Mouse (Mus musculus) neural tube, embryonic 12.5 days (tissue): ENCODE measurements around the gene Pdx1. TPM values are rescaled to one million over a fixed set of nuclear protein-coding genes. Genes with fewer than 3 reads are reported as not detected.

ENCODE experiments used
- ATAC-seq: fragments of 200-750 bp; cut with Nextera tagmentation; 2 replicates; pipeline ENCODE4 v1.8.0; 2017; ENCODE audit warnings: low read depth, mild to moderate bottlenecking, moderate TSS enrichment, moderate library complexity; ENCODE audit not compliant: low FRiP score
- H3K27ac ChIP-seq: fragments of 300-500 bp; sonication (generic); 2 replicates; pipeline ENCODE4 v1.5.1; 2016
- H3K27me3 ChIP-seq: fragments of 300-500 bp; sonication (generic); replicated peaks from 2 replicates; pipeline ENCODE4 v1.6.1; 2016; ENCODE audit warnings: mild to moderate bottlenecking
- H3K36me3 ChIP-seq: fragments of 300-500 bp; sonication (generic); 2 replicates; pipeline ENCODE4 v1.6.1; 2016; ENCODE audit warnings: mild to moderate bottlenecking
- H3K4me1 ChIP-seq: fragments of 300-500 bp; sonication (generic); 2 replicates; pipeline ENCODE4 v1.6.1; 2016
- H3K4me2 ChIP-seq: fragments of 300-500 bp; sonication (generic); replicated peaks from 2 replicates; pipeline ENCODE4 v1.6.1; 2016; ENCODE audit warnings: mild to moderate bottlenecking
- H3K4me3 ChIP-seq: fragments of 300-500 bp; sonication (generic); 2 replicates; pipeline ENCODE4 v1.5.1; 2016
- H3K9ac ChIP-seq: fragments of 300-500 bp; sonication (generic); 2 replicates; pipeline ENCODE4 v1.6.1; 2016; ENCODE audit warnings: mild to moderate bottlenecking
- H3K9me3 ChIP-seq: fragments of 300-500 bp; sonication (generic); 2 replicates; pipeline ENCODE4 v1.6.1; 2016; ENCODE audit warnings: mild to moderate bottlenecking
- WGBS: fragments of 180-500 bp; shearing (Covaris S2); methylation state at CpG from one replicate; pipeline ENCODE4 v1.1.7; 2016; 5-methylcytosine and 5-hydroxymethylcytosine counted together
- microRNA-seq: library from miRNA; unstranded; fragments of <30 nt; microRNA quantifications from one replicate; pipeline ENCODE4, GENCODE M21; 2017
- polyA plus RNA-seq: library from polyadenylated mRNA; unstranded; fragments of >200 nt; fragmentation: Nextera tagmentation; extraction: Ambion mirVana; gene quantifications from 2 replicates; pipeline ENCODE4 v1.2.1, GENCODE M21; 2016

Pdx1 gene
- polyA plus RNA-seq, 1 experiment from 2014 or later: not detected

- ATAC-seq: no peak
- H3K9ac ChIP-seq: no peak within 1 kb of the TSS
- no peak within 1 kb of the TSS for H3K4me3 ChIP-seq
- peaks cover 38% of the 10 kb centered on the region for H3K27me3 ChIP-seq
- H3K9me3 ChIP-seq: no peaks in the 10 kb centered on the region
- H3K4me1 ChIP-seq: no peaks in the 10 kb centered on the region
- H3K4me2 ChIP-seq: no peak within 1 kb of the TSS
- 75% methylated on average over 8 of the region's 8 CpGs for WGBS
- H3K27ac ChIP-seq: no peak within 1 kb of the TSS
- H3K36me3 ChIP-seq: no peaks in the 10 kb centered on the region
Observed at GRCm38 (mm10) chr5:147322183-147322582, 52.4 kb downstream of the Pdx1 start, which contains the start of gene Urad. Gene Urad (minus strand): TSS chr5:147322440.

- 0 out of 2 replicates have a peak, but pooled peaks have one; percentile 25 for ATAC-seq
- peaks cover 26% of the 10 kb centered on the region for H3K27me3 ChIP-seq
Observed at GRCm38 (mm10) chr5:147323237-147323917, 53.6 kb downstream of the Pdx1 start.

More at GRCm38 (mm10) chr5:147323237-147323917, 53.6 kb downstream of the Pdx1 start:
- Histone ChIP-seq H3K4me1 (no peaks in the 10 kb centered on the region), H3K9me3 (no peaks in the 10 kb centered on the region), H3K27ac (no peak overlapping the region), H3K36me3 (no peaks in the 10 kb centered on the region), H3K4me3 (no peak overlapping the region), H3K9ac (no peak overlapping the region), H3K4me2 (no peak overlapping the region)
- 17% methylated on average over 17 of the region's 17 CpGs for WGBS

Small RNA genes lying within 50 kb of the gene (microRNA-seq; reads per million reads assigned to microRNA genes)
- gene Mir7k: not detected

Other genes with a start within 250 kb of the Pdx1 start
- 7.2 and 9.0 TPM in 2 replicates for gene Lnx2, start 193.4 kb upstream of the Pdx1 start, polyA plus RNA-seq
- 94.5 and 102 TPM in 2 replicates for gene Polr1d, start 192.9 kb upstream of the Pdx1 start, polyA plus RNA-seq
- 15.7 and 18.1 TPM in 2 replicates for gene Gsx1, start 81.3 kb upstream of the Pdx1 start, polyA plus RNA-seq
- not detected in 2 replicates for gene Cdx2, start 37.3 kb downstream of the Pdx1 start, polyA plus RNA-seq
- gene Urad, start 52.5 kb downstream of the Pdx1 start, polyA plus RNA-seq: not detected in 2 replicates
- 0.15 and 0.49 TPM in 2 replicates for gene Flt3, start 130.5 kb downstream of the Pdx1 start, polyA plus RNA-seq
- gene Pan3, start 160.2 kb downstream of the Pdx1 start, polyA plus RNA-seq: 45.3 and 54.8 TPM in 2 replicates